Mouse (Mus musculus) urinary bladder, adult 18-20 months (tissue): Measurements from ENCODE around the gene Hist1h2ak.
"Not testable (repeated sequence)": the region's sequence is repeated elsewhere in the genome, so short reads cannot be mapped to it uniquely, and the experiment has no call there.

Experiments used
- DNase-seq, 2 experiments: peaks; one replicate each; pipeline ENCODE4 v3.0.0; 2022; ENCODE audit warnings: low spot score in 2 of 2, mixed read lengths in 2 of 2

Gene Hist1h2ak

GRCm38 (mm10) chr13:21753524-21754285, at the start of gene Hist1h2ak, which contains the start of gene Hist1h2bn:
TSS of gene Hist1h2ak (minus strand) at chr13:21753827.
TSS of gene Hist1h2bn (plus strand) at chr13:21754123.
- peak; percentile 9 to 23 for DNase-seq

GRCm38 (mm10) chr13:21803058-21803457, 49.4 kb upstream of the Hist1h2ak start:
- not testable (repeated sequence) for DNase-seq

GRCm38 (mm10) chr13:21797163-21797562, 43.5 kb upstream of the Hist1h2ak start:
- DNase-seq = not testable (repeated sequence)

GRCm38 (mm10) chr13:21795584-21795983, 42.0 kb upstream of the Hist1h2ak start:
- no peak for DNase-seq

GRCm38 (mm10) chr13:21790601-21791283, 37.1 kb upstream of the Hist1h2ak start:
- no peak for DNase-seq

- no peak for DNase-seq
These were observed 36.3 kb upstream of the Hist1h2ak start for GRCm38 (mm10) chr13:21789925-21790324.

- no peak for DNase-seq
These were observed 34.4 kb upstream of the Hist1h2ak start for GRCm38 (mm10) chr13:21787760-21788593.

- DNase-seq = peak; percentile 69 to 88
These were observed 33.4 kb upstream of the Hist1h2ak start, which contains the start of the genes Hist1h2an and Hist1h2bp for GRCm38 (mm10) chr13:21786899-21787629. TSS of gene Hist1h2an (minus strand) at chr13:21787218. TSS of gene Hist1h2bp (plus strand) at chr13:21787461.

- no peak for DNase-seq
These were observed 32.7 kb upstream of the Hist1h2ak start for GRCm38 (mm10) chr13:21786189-21786898.

- no peak for DNase-seq
These were observed 30.7 kb upstream of the Hist1h2ak start for GRCm38 (mm10) chr13:21784311-21784710.

GRCm38 (mm10) chr13:21783734-21784161, 30.1 kb upstream of the Hist1h2ak start:
- DNase-seq = no peak

- DNase-seq = no peak
These were observed 29.6 kb upstream of the Hist1h2ak start, which contains the start of gene Hist1h3i for GRCm38 (mm10) chr13:21783255-21783617. TSS of gene Hist1h3i (minus strand) at chr13:21783370.

- DNase-seq = peak in 1 of 2 experiments; percentile 11
These were observed 29.0 kb upstream of the Hist1h2ak start for GRCm38 (mm10) chr13:21782361-21783254.

GRCm38 (mm10) chr13:21781639-21782038, 28.0 kb upstream of the Hist1h2ak start:
- no peak for DNase-seq

- no peak for DNase-seq
These were observed 27.5 kb upstream of the Hist1h2ak start for GRCm38 (mm10) chr13:21781021-21781555.

GRCm38 (mm10) chr13:21779767-21780731, 26.4 kb upstream of the Hist1h2ak start, which contains the start of gene Hist1h1b:
TSS of gene Hist1h1b (minus strand) at chr13:21780625.
- DNase-seq = peak; percentile 11 to 39
